Mouse (Mus musculus) liver, embryonic 14.5 days (tissue): ENCODE data around the gene Tceanc2.

Experiments
- CTCF ChIP-seq: IDR thresholded peaks from 2 replicates; pipeline ENCODE4 v1.5.1; 2016; ENCODE audit warnings: antibody characterized with exemption, low read depth, control low read depth
- EP300 ChIP-seq: IDR thresholded peaks from 2 replicates; pipeline ENCODE4 v1.6.1; 2016; ENCODE audit warnings: antibody characterized with exemption, low read depth

DNA sequence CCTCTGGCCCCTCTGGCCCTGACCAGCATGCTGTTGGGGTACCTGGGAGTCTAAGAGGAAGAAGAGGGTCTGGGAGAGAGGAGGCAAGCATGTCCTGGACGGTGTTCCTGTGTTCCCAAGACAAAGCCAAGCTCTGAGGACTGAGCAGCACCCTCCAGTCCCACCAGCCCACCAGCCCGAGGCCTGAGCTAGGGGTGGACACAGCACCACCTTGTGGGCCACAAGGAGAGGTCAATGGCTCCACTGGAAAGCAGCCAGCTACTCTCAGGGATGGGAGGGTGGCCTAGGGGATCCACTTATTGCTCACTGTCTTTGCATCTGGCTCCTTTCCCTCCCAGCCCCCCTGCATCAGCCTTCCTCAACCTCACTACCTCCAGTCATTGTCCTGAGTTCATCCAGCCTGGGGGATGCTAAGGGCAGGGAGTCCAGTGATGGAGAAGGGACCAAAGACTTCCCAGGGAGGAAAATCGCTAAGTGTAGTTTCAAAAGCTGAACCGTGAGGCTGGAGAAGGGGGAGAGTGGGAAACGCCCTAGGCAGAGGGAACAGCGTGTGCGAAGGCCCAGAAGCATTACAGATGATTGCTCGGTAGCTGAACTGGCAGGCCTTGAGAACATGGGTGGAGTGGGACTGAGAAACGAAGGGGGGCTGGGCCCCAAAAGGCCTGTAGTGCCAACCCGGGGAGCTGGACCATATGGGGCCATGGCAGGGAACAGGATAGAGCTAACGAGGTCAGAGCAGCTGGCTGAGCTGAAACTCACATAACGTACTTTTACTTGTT lies 57.6 kb downstream of the Tceanc2 start:
- TF ChIP-seq CTCF (peak; percentile 71), EP300 (no peak)
